Mouse (Mus musculus) T-helper 1 cell (primary cell): ENCODE measurements around the gene Psmb3.
"Not testable (repeated sequence)": the region's sequence is repeated elsewhere in the genome, so short reads cannot be mapped to it uniquely, and the experiment has no call there.

Experiments used
- in situ Hi-C: fragments of 300-600 bp; cut with MboI, MseI; formaldehyde crosslinking; loops from one replicate; pipeline ENCODE4 v1.15.1; 2025; ENCODE audit warnings: high pct_unique_total_duplicates

Gene Psmb3

GRCm38 (mm10) chr11:97694921-97695711 is 8.1 kb upstream of the Psmb3 start:
- in situ Hi-C loops: loop anchor here (5.0 kb wide), 1 partner anchor 43 kb away; no protein-coding TSS in a partner anchor

GRCm38 (mm10) chr11:97695712-97696401 is 7.3 kb upstream of the Psmb3 start:
- in situ Hi-C loops: no loop called here

- in situ Hi-C loops: no loop called here
These were observed 6.5 kb upstream of the Psmb3 start for GRCm38 (mm10) chr11:97696669-97697068.

GRCm38 (mm10) chr11:97697199-97697890 is 5.9 kb upstream of the Psmb3 start:
- in situ Hi-C loops: no loop called here

GRCm38 (mm10) chr11:97697891-97698529 is 5.2 kb upstream of the Psmb3 start:
- in situ Hi-C loops: no loop called here

GRCm38 (mm10) chr11:97698741-97699611 is 4.2 kb upstream of the Psmb3 start:
- in situ Hi-C loops: no loop called here

- in situ Hi-C loops: loop anchor here (5.0 kb wide), 1 partner anchor 43 kb away; the partner anchor contains the start of gene Pip4k2b
These were observed 3.6 kb upstream of the Psmb3 start for GRCm38 (mm10) chr11:97699626-97700002.

GRCm38 (mm10) chr11:97700003-97700745 is 3.0 kb upstream of the Psmb3 start, which contains the start of gene Pcgf2:
Gene Pcgf2, minus strand, starts transcription at chr11:97700497.
- in situ Hi-C loops: loop anchor here (5.0 kb wide), 1 partner anchor 42 kb away; the partner anchor contains the start of gene Pip4k2b

- in situ Hi-C loops: loop anchor here (5.0 kb wide), 1 partner anchor 41 kb away; the partner anchor contains the start of gene Pip4k2b
These were observed 2.2 kb upstream of the Psmb3 start for GRCm38 (mm10) chr11:97700746-97701580.

GRCm38 (mm10) chr11:97701581-97702392 is 1.4 kb upstream of the Psmb3 start:
- in situ Hi-C loops: loop anchor here (5.0 kb wide), 1 partner anchor 41 kb away; the partner anchor contains the start of gene Pip4k2b

- in situ Hi-C loops: loop anchor here (5.0 kb wide), 1 partner anchor 40 kb away; the partner anchor contains the start of gene Pip4k2b
These were observed 830 bp upstream of the Psmb3 start for GRCm38 (mm10) chr11:97702393-97702745.

- in situ Hi-C loops: not testable (repeated sequence)
These were observed 6.9 kb downstream of the Psmb3 start for GRCm38 (mm10) chr11:97710067-97710466.

- in situ Hi-C loops: no loop called here
These were observed 8.2 kb downstream of the Psmb3 start for GRCm38 (mm10) chr11:97711200-97711900.

- in situ Hi-C loops: no loop called here
These were observed 9.1 kb downstream of the Psmb3 start for GRCm38 (mm10) chr11:97712286-97712685.

- in situ Hi-C loops: no loop called here
These were observed 10.7 kb downstream of the Psmb3 start for GRCm38 (mm10) chr11:97713896-97714295.

GRCm38 (mm10) chr11:97714356-97714755 is 11.2 kb downstream of the Psmb3 start:
- in situ Hi-C loops: no loop called here
